Mouse (Mus musculus) midbrain, embryonic 16.5 days (tissue): ENCODE results near the gene Tagln2. TPM values are rescaled to one million over a fixed set of nuclear protein-coding genes. Genes with fewer than 3 reads are reported as not detected.

Source experiments
- ATAC-seq: fragments of 200-750 bp; cut with Nextera tagmentation; 2 replicates; pipeline ENCODE4 v1.8.0; 2017; ENCODE audit warnings: moderate TSS enrichment
- H3K27ac ChIP-seq: fragments of 300-500 bp; sonication (generic); 2 replicates; pipeline ENCODE4 v1.5.1; 2014; ENCODE audit warnings: mild to moderate bottlenecking, low read length, mixed read lengths
- H3K27me3 ChIP-seq: fragments of 300-500 bp; sonication (generic); 2 replicates; pipeline ENCODE4 v1.6.1; 2014; ENCODE audit warnings: low read depth, low read length, mixed read lengths; ENCODE audit not compliant: control insufficient read depth, insufficient read depth
- H3K36me3 ChIP-seq: fragments of 300-500 bp; sonication (generic); 2 replicates; pipeline ENCODE4 v1.6.1; 2014; ENCODE audit warnings: mild to moderate bottlenecking, low read length, moderate library complexity, mixed read lengths; ENCODE audit not compliant: control insufficient read depth, insufficient read depth
- H3K4me1 ChIP-seq: fragments of 300-500 bp; sonication (generic); 2 replicates; pipeline ENCODE4 v1.6.1; 2014; ENCODE audit warnings: mild to moderate bottlenecking, low read length, mixed read lengths; ENCODE audit not compliant: control insufficient read depth, insufficient read depth
- H3K4me2 ChIP-seq: fragments of 300-500 bp; sonication (generic); 2 replicates; pipeline ENCODE4 v1.6.1; 2014; ENCODE audit warnings: mild to moderate bottlenecking, low read length, mixed read lengths
- H3K4me3 ChIP-seq: fragments of 300-500 bp; sonication (generic); 2 replicates; pipeline ENCODE4 v1.5.1; 2014; ENCODE audit warnings: low read depth, mild to moderate bottlenecking, low read length, moderate library complexity, mixed read lengths
- H3K9ac ChIP-seq: fragments of 300-500 bp; sonication (generic); 2 replicates; pipeline ENCODE4 v1.6.1; 2014; ENCODE audit warnings: low read depth, low read length, mixed read lengths
- H3K9me3 ChIP-seq: fragments of 300-500 bp; sonication (generic); replicated peaks from 2 replicates; pipeline ENCODE4 v1.6.1; 2014; ENCODE audit warnings: mild to moderate bottlenecking, low read length, mixed read lengths; ENCODE audit not compliant: control insufficient read depth, poor library complexity, severe bottlenecking
- WGBS: fragments of 180-500 bp; shearing (Covaris S2); extraction: QIAGEN DNeasy Blood & Tissue Kit; methylation state at CpG from one replicate; pipeline ENCODE4 v1.1.7; 2014; 5-methylcytosine and 5-hydroxymethylcytosine counted together
- polyA plus RNA-seq: library from polyadenylated mRNA; unstranded; fragments of >200 nt; fragmentation: Nextera tagmentation; extraction: Ambion mirVana; gene quantifications from 2 replicates; pipeline ENCODE4 v1.2.1, GENCODE M21; 2015

The Tagln2 gene
- polyA plus RNA-seq, 1 experiment from 2014 or later, result 53.0 TPM

GRCm38 (mm10) chr1:172539827-172540226, 40.0 kb downstream of the Tagln2 start:
- Histone ChIP-seq H3K9ac (no peak overlapping the region), H3K36me3 (no peaks in the 10 kb centered on the region), H3K27me3 (no peaks in the 10 kb centered on the region), H3K9me3 (no peaks in the 10 kb centered on the region), H3K27ac (peak overlapping the region; percentile 73), H3K4me3 (no peak overlapping the region), H3K4me1 (peaks cover 9% of the 10 kb centered on the region), H3K4me2 (no peak overlapping the region)
- ATAC-seq, result peak; percentile 65
- WGBS, result 45% methylated on average over 6 of the region's 6 CpGs

- Histone ChIP-seq H3K4me2 (peak overlapping the region; percentile 4; the same call in 1 of the 2 replicates), H3K9me3 (no peaks in the 10 kb centered on the region), H3K27me3 (no peaks in the 10 kb centered on the region), H3K4me1 (peaks cover 9% of the 10 kb centered on the region), H3K4me3 (no peak overlapping the region), H3K36me3 (no peaks in the 10 kb centered on the region), H3K27ac (peak overlapping the region; percentile 73), H3K9ac (peak overlapping the region; percentile 54)
- 26% methylated on average over 11 of the region's 11 CpGs for WGBS
- ATAC-seq, result peak; percentile 59
Measured at GRCm38 (mm10) chr1:172540283-172540820, 40.5 kb downstream of the Tagln2 start.

- H3K27me3 ChIP-seq, result no peaks in the 10 kb centered on the region
- H3K27ac ChIP-seq, result no peak overlapping the region
- H3K36me3 ChIP-seq, result no peaks in the 10 kb centered on the region
- no peak overlapping the region for H3K4me3 ChIP-seq
- H3K4me1 ChIP-seq, result peaks cover 8% of the 10 kb centered on the region
- no peak overlapping the region for H3K9ac ChIP-seq
- H3K4me2 ChIP-seq, result no peak overlapping the region
- no peak for ATAC-seq
- H3K9me3 ChIP-seq, result no peaks in the 10 kb centered on the region
- WGBS, result 82% methylated on average over 4 of the region's 4 CpGs
Measured at GRCm38 (mm10) chr1:172546062-172546461, 46.2 kb downstream of the Tagln2 start.

- no peaks in the 10 kb centered on the region for H3K36me3 ChIP-seq
- H3K4me3 ChIP-seq, result no peak overlapping the region
- no peak overlapping the region for H3K27ac ChIP-seq
- no peak overlapping the region for H3K4me2 ChIP-seq
- H3K27me3 ChIP-seq, result no peaks in the 10 kb centered on the region
- no peak for ATAC-seq
- no peaks in the 10 kb centered on the region for H3K9me3 ChIP-seq
- WGBS, result 62% methylated on average over 7 of the region's 7 CpGs
- no peak overlapping the region for H3K9ac ChIP-seq
- peaks cover 13% of the 10 kb centered on the region for H3K4me1 ChIP-seq
Measured at GRCm38 (mm10) chr1:172548501-172548900, 48.7 kb downstream of the Tagln2 start.

GRCm38 (mm10) chr1:172549314-172549713, 49.5 kb downstream of the Tagln2 start:
- WGBS, result 12% methylated on average over 2 of the region's 2 CpGs
- no peaks in the 10 kb centered on the region for H3K36me3 ChIP-seq
- no peak for ATAC-seq
- H3K4me2 ChIP-seq, result peak overlapping the region; percentile 61
- no peak overlapping the region for H3K9ac ChIP-seq
- H3K27me3 ChIP-seq, result no peaks in the 10 kb centered on the region
- H3K4me1 ChIP-seq, result peaks cover 13% of the 10 kb centered on the region
- H3K4me3 ChIP-seq, result no peak overlapping the region
- H3K27ac ChIP-seq, result no peak overlapping the region
- no peaks in the 10 kb centered on the region for H3K9me3 ChIP-seq

GRCm38 (mm10) chr1:172549717-172550116, 49.9 kb downstream of the Tagln2 start:
- WGBS, result 6% methylated on average over 8 of the region's 8 CpGs
- H3K36me3 ChIP-seq, result no peaks in the 10 kb centered on the region
- H3K9ac ChIP-seq, result peak overlapping the region; percentile 60; the same call in 1 of the 2 replicates
- peaks cover 13% of the 10 kb centered on the region for H3K4me1 ChIP-seq
- ATAC-seq, result no peak
- H3K4me3 ChIP-seq, result peak overlapping the region; percentile 31
- H3K9me3 ChIP-seq, result no peaks in the 10 kb centered on the region
- no peaks in the 10 kb centered on the region for H3K27me3 ChIP-seq
- no peak overlapping the region for H3K27ac ChIP-seq
- H3K4me2 ChIP-seq, result peak overlapping the region; percentile 61

GRCm38 (mm10) chr1:172550551-172550951, 50.7 kb downstream of the Tagln2 start:
- peak; percentile 93 for ATAC-seq
- H3K9ac ChIP-seq, result peak overlapping the region; percentile 60
- H3K9me3 ChIP-seq, result no peaks in the 10 kb centered on the region
- under 1% methylated on average over 8 of the region's 8 CpGs for WGBS
- H3K27ac ChIP-seq, result no peak overlapping the region
- H3K4me2 ChIP-seq, result peak overlapping the region; percentile 61
- no peaks in the 10 kb centered on the region for H3K36me3 ChIP-seq
- peak overlapping the region; percentile 31 for H3K4me3 ChIP-seq
- H3K27me3 ChIP-seq, result no peaks in the 10 kb centered on the region
- H3K4me1 ChIP-seq, result peaks cover 13% of the 10 kb centered on the region

GRCm38 (mm10) chr1:172551009-172551408, 51.2 kb downstream of the Tagln2 start:
- peaks cover 13% of the 10 kb centered on the region for H3K4me1 ChIP-seq
- peak; percentile 32; the same call in 1 of the 2 replicates for ATAC-seq
- peak overlapping the region; percentile 31; the same call in 1 of the 2 replicates for H3K4me3 ChIP-seq
- peak overlapping the region; percentile 61 for H3K4me2 ChIP-seq
- H3K27me3 ChIP-seq, result no peaks in the 10 kb centered on the region
- H3K36me3 ChIP-seq, result no peaks in the 10 kb centered on the region
- 28% methylated on average over 7 of the region's 7 CpGs for WGBS
- H3K9me3 ChIP-seq, result no peaks in the 10 kb centered on the region
- no peak overlapping the region for H3K27ac ChIP-seq
- peak overlapping the region; percentile 60 for H3K9ac ChIP-seq

GRCm38 (mm10) chr1:172552623-172553022, 52.8 kb downstream of the Tagln2 start:
- H3K4me2 ChIP-seq, result no peak overlapping the region
- 46% methylated on average over 1 of the region's 1 CpGs for WGBS
- H3K9me3 ChIP-seq, result no peaks in the 10 kb centered on the region
- no peak for ATAC-seq
- H3K36me3 ChIP-seq, result no peaks in the 10 kb centered on the region
- no peak overlapping the region for H3K9ac ChIP-seq
- H3K4me3 ChIP-seq, result no peak overlapping the region
- peaks cover 13% of the 10 kb centered on the region for H3K4me1 ChIP-seq
- H3K27me3 ChIP-seq, result no peaks in the 10 kb centered on the region
- no peak overlapping the region for H3K27ac ChIP-seq
